ENCODE assay signal across 10 mouse cellular contexts in the genomic region with DNA sequence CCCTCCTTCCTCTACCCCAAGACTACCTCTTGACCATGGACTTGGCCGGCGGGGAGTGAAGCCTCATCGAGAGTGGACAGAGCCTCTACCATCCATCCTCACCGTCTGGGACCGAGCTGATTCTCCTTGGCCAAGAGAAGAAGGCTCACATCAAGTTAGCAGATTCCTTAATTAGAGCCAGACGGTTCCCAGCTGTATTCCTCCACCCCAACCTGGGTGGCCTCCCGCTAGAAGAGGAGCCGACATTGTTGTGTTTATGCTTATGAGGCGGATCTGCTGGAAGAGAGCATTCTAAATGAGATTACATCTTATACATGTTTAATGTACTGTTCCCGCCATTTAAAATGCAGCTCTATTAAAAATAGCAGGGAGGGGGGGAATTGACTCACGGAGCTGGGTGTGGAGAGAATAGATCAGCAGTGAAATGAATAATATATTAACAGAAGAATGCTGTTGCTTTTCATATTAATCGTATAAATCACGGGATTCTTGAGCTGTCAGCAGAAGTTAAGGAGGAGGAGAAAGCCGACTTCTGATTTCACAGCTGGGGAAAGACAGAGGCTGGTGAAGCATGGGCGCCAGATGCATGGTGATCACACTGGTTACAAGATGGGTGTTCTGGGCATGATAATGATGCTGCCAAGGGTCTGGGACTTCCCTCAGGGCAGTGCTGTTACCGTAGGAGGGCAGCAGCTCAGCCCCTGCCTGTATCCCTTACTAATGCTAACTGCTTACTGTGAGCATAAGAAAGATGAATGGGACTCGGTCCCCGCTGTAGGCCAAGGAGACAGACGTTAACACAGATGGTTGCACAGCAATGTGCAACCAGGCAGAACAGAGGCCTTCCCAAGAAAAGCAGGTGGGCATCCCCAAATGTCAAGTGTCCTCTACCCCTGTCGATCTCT. TPM values are rescaled to one million over a fixed set of nuclear protein-coding genes. Genes with fewer than 3 reads are reported as not detected.
DNase-seq lines count a peak whose midpoint lies in the region; ATAC-seq lines count a peak whose summit lies in the region.
"Had no signal": no experiment of that assay in that cellular context is flagged by ENCODE, and none has a peak within 500 bp of the region (broad histone marks: within the 10 kb centered on the region; RNA-seq: fewer than 3 reads in every experiment).

No protein-coding gene starts in this region.

- H3K4me1 ChIP-seq in hindbrain, embryonic 10.5 days (replicated peaks) = peaks cover 12% of the 10 kb centered on the region
- H3K4me1 ChIP-seq in midbrain, embryonic 14.5 days (ENCODE audit: control insufficient read depth, insufficient read depth, low read length) = peaks cover 9% of the 10 kb centered on the region
- H3K4me1 ChIP-seq: lung, embryonic 15.5 days had no signal

- H3K27me3 ChIP-seq in hindbrain, embryonic 10.5 days (ENCODE audit: insufficient read depth, poor library complexity, severe bottlenecking) = no peaks in the 10 kb centered on the region
- no peaks in the 10 kb centered on the region for H3K27me3 ChIP-seq in midbrain, embryonic 14.5 days (ENCODE audit: control insufficient read depth, insufficient read depth, low read length)
- H3K27me3 ChIP-seq: lung, embryonic 15.5 days had no signal

- H3K36me3 ChIP-seq in hindbrain, embryonic 10.5 days = no peaks in the 10 kb centered on the region
- no peaks in the 10 kb centered on the region for H3K36me3 ChIP-seq in midbrain, embryonic 14.5 days (ENCODE audit: control insufficient read depth, insufficient read depth, low read length)
- H3K36me3 ChIP-seq: lung, embryonic 15.5 days had no signal

- no peak overlapping the region for H3K4me3 ChIP-seq in hindbrain, embryonic 10.5 days
- H3K4me3 ChIP-seq in midbrain, embryonic 14.5 days (replicated peaks; ENCODE audit: low read depth, low read length) = no peak overlapping the region
- H3K4me3 ChIP-seq: lung, embryonic 15.5 days had no signal

- H3K27ac ChIP-seq in hindbrain, embryonic 10.5 days = no peak overlapping the region
- peak overlapping the region; percentile 74 for H3K27ac ChIP-seq in midbrain, embryonic 14.5 days (replicated peaks; ENCODE audit: low read depth, low read length)
- H3K27ac ChIP-seq: lung, embryonic 15.5 days had no signal

- H3K9ac ChIP-seq in midbrain, embryonic 14.5 days (replicated peaks; ENCODE audit: low read length) = peak overlapping the region; percentile 12; the same call in 1 of the 2 replicates
- H3K9ac ChIP-seq: lung, embryonic 15.5 days had no signal

- peak overlapping the region; percentile 15; the same call in 1 of the 2 replicates for H3K4me2 ChIP-seq in midbrain, embryonic 14.5 days (ENCODE audit: low read length)
- H3K4me2 ChIP-seq: lung, embryonic 15.5 days had no signal

- ATAC-seq in frontal cortex, adult (ENCODE audit: low TSS enrichment) = peak; percentile 42; the same call in 1 of the 2 replicates
- ATAC-seq in midbrain, embryonic 14.5 days (ENCODE audit: low FRiP score, low TSS enrichment) = peak; percentile 67; the same call in 1 of the 2 replicates

- DNase-seq in frontal cortex, adult 2 months (ENCODE audit: extremely low spot score in 1 of 2, low spot score in 1 of 2) = no peak
- DNase-seq in cerebellum, adult 11-12 months = peak; percentile 58
- DNase-seq in hindbrain, embryonic 10.5 days (ENCODE audit: low spot score) = peak; percentile 12
- peak; percentile 67 for DNase-seq in midbrain, embryonic 14.5 days
- no peak for DNase-seq in ovary, postnatal 14 days (ENCODE audit: low spot score)
- no peak for DNase-seq in heart, adult 18-20 months
- DNase-seq in lung, postnatal 4 days = no peak
- DNase-seq: heart, adult 11 months had no signal

- peaks cover 3% of the 10 kb centered on the region; the same call in 1 of the 2 replicates for H3K9me3 ChIP-seq in hindbrain, embryonic 10.5 days
- H3K9me3 ChIP-seq in midbrain, embryonic 14.5 days (ENCODE audit: control insufficient read depth, low read length) = no peaks in the 10 kb centered on the region
- H3K9me3 ChIP-seq: lung, embryonic 15.5 days had no signal

- 59% methylated on average over 20 of the region's 20 CpGs for WGBS in hindbrain, embryonic 10.5 days
- WGBS in midbrain, embryonic 14.5 days = 30% methylated on average over 20 of the region's 20 CpGs

RNA-seq across cellular contexts. Expression of a gene that starts 57.9 kb away (rescaled TPM):
- polyA plus RNA-seq in frontal cortex, adult 2 months (2012; rRNA removed) = 153 and 159 TPM in 2 replicates
- 1.6 and 13.8 TPM in 2 replicates for polyA plus RNA-seq in hindbrain, embryonic 10.5 days (2016; fragmentation: Nextera tagmentation; extraction: Ambion mirVana)
- polyA plus RNA-seq in midbrain, embryonic 14.5 days (2014; fragmentation: Nextera tagmentation; extraction: Ambion mirVana) = 263 and 270 TPM in 2 replicates
- total RNA-seq in heart, adult 18-20 months (2021) = under 1 TPM; 0.25 to 0.49 TPM

Comparison
In these comparisons a context has a peak if more than half of its experiments do, and no peak if none do; other contexts are left out.
1. DNase-seq: peak in cerebellum, adult 11-12 months (single experiment), hindbrain, embryonic 10.5 days (single experiment) and midbrain, embryonic 14.5 days (single experiment); none in frontal cortex, adult 2 months (0 of 2), ovary, postnatal 14 days (single experiment), heart, adult 18-20 months (0 of 2) and lung, postnatal 4 days (0 of 2).
2. RNA of a gene that starts 57.9 kb away (polyA plus RNA-seq): 263 to 270 TPM in midbrain, embryonic 14.5 days and 153 to 159 TPM in frontal cortex, adult 2 months; 1.6 to 13.8 TPM in hindbrain, embryonic 10.5 days; every median in the first group is over 10 times any median in the second.